Mouse (Mus musculus): ENCODE data around the gene Spdye4b.

GRCm38 (mm10) chr5:143222287-143222686 lies 41.5 kb downstream of the Spdye4b start:
- TF ChIP-seq CTCF (IDR thresholded peaks at IDR 0.05; ENCODE audit: low read depth, low read length) (no peak), POLR2A (IDR thresholded peaks at IDR 0.05; ENCODE audit: extremely low read depth, insufficient read depth, low read length) (no peak)
